Mouse (Mus musculus) forebrain, embryonic 11.5 days (tissue): ENCODE measurements around the gene Ptbp1. TPM values are rescaled to one million over a fixed set of nuclear protein-coding genes. Genes with fewer than 3 reads are reported as not detected.
A peak's percentile ranks its signal among the peaks of the same experiment; 100 is the strongest.

ENCODE experiments used
- ATAC-seq: fragments of 200-750 bp; cut with Nextera tagmentation; replicated peaks from 2 replicates; pipeline ENCODE4 v1.8.0; 2017; ENCODE audit warnings: moderate TSS enrichment; ENCODE audit not compliant: low FRiP score
- DNase-seq: peaks from one replicate; pipeline ENCODE4 v3.0.0-alpha.2; 2017; ENCODE audit warnings: low spot score
- H3K27ac ChIP-seq: fragments of 300-500 bp; sonication (generic); 2 replicates; pipeline ENCODE4 v1.5.1; 2014; ENCODE audit warnings: low read depth, low read length
- H3K27me3 ChIP-seq: fragments of 300-500 bp; sonication (generic); 2 replicates; pipeline ENCODE4 v1.6.1; 2014; ENCODE audit warnings: mild to moderate bottlenecking, low read length, mixed read lengths; ENCODE audit not compliant: control insufficient read depth, insufficient read depth
- H3K36me3 ChIP-seq: fragments of 300-500 bp; sonication (generic); 2 replicates; pipeline ENCODE4 v1.6.1; 2014; ENCODE audit warnings: mild to moderate bottlenecking, low read length, moderate library complexity, mixed read lengths; ENCODE audit not compliant: control insufficient read depth, insufficient read depth
- H3K4me1 ChIP-seq: fragments of 300-500 bp; sonication (generic); replicated peaks from 2 replicates; pipeline ENCODE4 v1.6.1; 2014; ENCODE audit warnings: low read length, mixed read lengths; ENCODE audit not compliant: control insufficient read depth, insufficient read depth
- H3K4me2 ChIP-seq: fragments of 300-500 bp; sonication (generic); 2 replicates; pipeline ENCODE4 v1.6.1; 2014; ENCODE audit warnings: low read depth, mild to moderate bottlenecking, low read length, moderate library complexity, mixed read lengths; ENCODE audit not compliant: severe bottlenecking
- H3K4me3 ChIP-seq: fragments of 300-500 bp; sonication (generic); 2 replicates; pipeline ENCODE4 v1.5.1; 2014; ENCODE audit warnings: low read depth, low read length
- H3K9ac ChIP-seq: fragments of 300-500 bp; sonication (generic); 2 replicates; pipeline ENCODE4 v1.6.1; 2014; ENCODE audit warnings: low read length
- H3K9me3 ChIP-seq: fragments of 300-500 bp; sonication (generic); 2 replicates; pipeline ENCODE4 v1.6.1; 2016; ENCODE audit warnings: low read length, mixed read lengths; ENCODE audit not compliant: control insufficient read depth
- WGBS: fragments of 180-500 bp; shearing (Covaris S2); extraction: QIAGEN DNeasy Blood & Tissue Kit; methylation state at CpG from one replicate; pipeline ENCODE4 v1.1.7; 2014; 5-methylcytosine and 5-hydroxymethylcytosine counted together
- polyA plus RNA-seq: library from polyadenylated mRNA; unstranded; fragments of >200 nt; fragmentation: Nextera tagmentation; extraction: Ambion mirVana; gene quantifications from 2 replicates; pipeline ENCODE4 v1.2.1, GENCODE M21; 2014

Ptbp1 gene
- polyA plus RNA-seq, 1 experiment from 2014 or later, result 295 TPM

DNA sequence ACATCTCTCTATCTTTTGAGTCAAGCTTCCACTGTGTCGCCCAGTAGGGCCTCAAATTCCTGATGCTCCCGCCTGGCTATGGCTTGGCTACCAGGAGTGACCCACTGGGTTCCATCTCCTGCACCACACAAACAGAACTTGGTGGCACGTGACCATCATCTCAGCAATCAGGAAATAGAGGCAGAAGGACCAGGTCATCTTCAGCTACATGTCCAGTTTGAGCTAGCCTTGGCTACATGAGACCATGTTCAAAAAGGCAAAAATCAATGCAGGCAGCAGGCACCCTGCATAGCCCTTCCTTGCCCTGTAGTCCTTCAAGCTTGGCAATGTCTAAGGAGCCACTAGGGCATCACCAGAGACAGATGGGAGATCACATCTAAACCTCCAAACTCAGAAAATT is 14.1 kb upstream of the Ptbp1 start:
- Histone ChIP-seq H3K9ac (no peak overlapping the region), H3K9me3 (no peaks in the 10 kb centered on the region), H3K4me1 (peaks cover 6% of the 10 kb centered on the region; the same call in 1 of the 2 replicates), H3K36me3 (no peaks in the 10 kb centered on the region), H3K27ac (peak overlapping the region; percentile 74), H3K4me2 (no peak overlapping the region), H3K4me3 (no peak overlapping the region), H3K27me3 (no peaks in the 10 kb centered on the region)
- WGBS, result 94% methylated on average over 3 of the region's 3 CpGs
- DNase-seq (no peak), ATAC-seq (no peak)

DNA sequence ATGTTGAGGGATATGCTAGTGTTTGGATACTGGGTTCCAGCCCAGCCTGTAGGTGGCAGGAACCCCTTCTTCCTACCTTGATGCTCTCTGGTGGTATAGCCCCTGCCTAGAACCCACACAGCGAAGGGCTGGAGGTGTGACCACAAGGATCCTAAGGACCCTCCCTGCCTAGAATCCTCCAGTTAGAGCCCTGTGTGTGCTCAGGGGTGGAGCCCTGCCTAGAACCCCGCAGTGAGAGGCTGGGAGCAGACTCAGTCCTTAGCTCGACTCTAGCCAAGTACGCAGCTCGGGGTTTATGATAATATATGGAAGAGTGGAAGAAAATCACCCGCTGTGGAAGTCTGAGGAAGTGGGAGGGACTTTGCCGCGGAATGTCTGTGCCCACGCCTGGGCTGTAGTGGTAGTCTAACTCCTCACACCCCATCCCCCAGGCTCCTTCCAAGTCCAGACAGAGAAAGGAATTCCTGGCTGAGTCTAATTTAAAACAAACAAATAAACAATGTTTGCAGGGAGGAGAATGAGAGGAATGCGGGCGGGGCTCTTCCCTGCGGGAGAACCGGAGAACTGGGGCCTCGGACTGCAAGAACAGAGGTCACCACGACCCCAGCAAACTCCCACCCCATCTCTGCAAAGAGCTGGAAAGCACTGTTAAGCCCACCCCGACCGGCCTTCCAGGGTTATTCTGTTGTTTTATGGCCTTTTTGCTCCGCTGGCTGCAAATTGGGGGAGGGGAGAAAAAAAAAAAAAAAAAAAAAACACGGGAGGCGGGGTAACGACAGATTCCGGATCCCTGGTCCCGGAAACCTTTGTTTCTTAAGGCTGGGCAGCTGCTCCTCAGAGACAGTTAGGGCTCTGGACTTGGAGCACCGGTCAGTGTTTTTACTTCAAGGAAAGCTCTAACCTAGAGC is 13.3 kb upstream of the Ptbp1 start:
- Histone ChIP-seq H3K4me1 (peaks cover 6% of the 10 kb centered on the region; the same call in 1 of the 2 replicates), H3K4me3 (peak overlapping the region; percentile 28), H3K4me2 (peak overlapping the region; percentile 64), H3K27me3 (no peaks in the 10 kb centered on the region), H3K36me3 (no peaks in the 10 kb centered on the region), H3K9me3 (no peaks in the 10 kb centered on the region), H3K27ac (peak overlapping the region; percentile 74), H3K9ac (peak overlapping the region; percentile 64)
- DNase-seq, result peak; percentile 74
- peak; percentile 88 for ATAC-seq
- under 1% methylated on average over 24 of the region's 24 CpGs for WGBS

DNA sequence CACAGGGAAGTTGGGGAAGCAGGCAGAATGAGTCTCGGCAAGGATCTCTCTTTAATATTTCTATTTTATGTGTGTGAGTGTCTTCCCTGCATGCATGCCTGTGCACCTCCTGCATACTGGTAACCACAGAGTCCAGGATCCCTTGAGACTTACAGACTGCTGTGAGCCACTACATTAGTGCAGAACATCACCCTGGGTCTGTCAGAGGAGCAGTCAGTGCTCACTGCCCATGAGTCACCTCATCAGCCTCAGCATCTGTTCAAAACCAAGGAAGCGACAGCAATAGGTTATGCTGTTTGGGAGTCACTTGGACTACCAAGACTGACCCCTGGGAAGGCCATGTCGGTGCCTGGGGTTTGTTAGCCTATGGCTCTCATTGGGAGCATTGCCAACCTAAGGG is 11.9 kb upstream of the Ptbp1 start:
- DNase-seq (no peak), ATAC-seq (no peak)
- Histone ChIP-seq H3K4me1 (peaks cover 6% of the 10 kb centered on the region; the same call in 1 of the 2 replicates), H3K9ac (no peak overlapping the region), H3K27ac (no peak overlapping the region), H3K9me3 (no peaks in the 10 kb centered on the region), H3K27me3 (no peaks in the 10 kb centered on the region), H3K4me3 (no peak overlapping the region), H3K4me2 (no peak overlapping the region), H3K36me3 (no peaks in the 10 kb centered on the region)
- 73% methylated on average over 3 of the region's 3 CpGs for WGBS

DNA sequence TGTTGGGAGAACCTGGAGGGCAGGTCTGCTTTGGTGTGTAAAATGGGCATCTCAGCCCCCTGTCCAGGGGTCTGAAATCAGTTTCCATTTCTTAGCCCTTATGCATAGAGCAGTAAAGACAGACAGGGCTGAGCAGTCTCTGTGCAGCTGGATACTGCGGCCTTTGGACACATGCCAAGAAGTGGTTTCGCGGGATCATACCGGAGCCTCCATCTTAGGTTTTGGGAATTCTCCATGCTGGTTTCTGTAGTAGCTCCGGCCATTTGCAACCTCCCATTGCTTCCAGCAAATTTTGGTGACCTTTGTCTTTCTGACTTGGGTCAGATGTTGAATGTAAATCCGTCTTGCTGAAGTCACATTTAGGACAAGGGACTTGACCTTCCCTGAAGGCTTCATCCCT is 10.8 kb upstream of the Ptbp1 start:
- no peaks in the 10 kb centered on the region for H3K36me3 ChIP-seq
- ATAC-seq (no peak), DNase-seq (no peak)
- 82% methylated on average over 6 of the region's 6 CpGs for WGBS
- H3K27ac ChIP-seq, result no peak overlapping the region
- H3K4me3 ChIP-seq, result no peak overlapping the region
- H3K4me1 ChIP-seq, result peaks cover 6% of the 10 kb centered on the region; the same call in 1 of the 2 replicates
- H3K4me2 ChIP-seq, result no peak overlapping the region
- no peaks in the 10 kb centered on the region for H3K9me3 ChIP-seq
- no peak overlapping the region for H3K9ac ChIP-seq
- no peaks in the 10 kb centered on the region for H3K27me3 ChIP-seq

DNA sequence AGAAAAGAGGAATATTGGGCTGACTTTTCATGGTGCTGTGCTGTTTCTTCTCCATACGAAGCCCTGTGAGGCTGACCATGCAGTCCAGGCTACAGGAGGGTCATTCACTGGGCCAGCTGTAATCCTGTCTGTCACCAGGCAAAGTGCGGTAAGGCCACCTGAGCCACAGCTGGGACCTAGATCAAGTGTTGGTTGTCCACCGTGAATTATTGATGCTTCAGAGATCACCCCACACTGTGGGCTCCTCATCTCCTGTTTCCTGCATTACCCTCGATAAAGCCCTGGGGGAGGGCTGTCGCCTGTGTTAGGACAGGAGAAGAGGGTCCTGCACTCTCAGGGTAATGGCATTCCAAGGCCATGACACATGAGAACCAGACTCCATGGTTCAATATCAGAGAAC is 7.7 kb upstream of the Ptbp1 start:
- H3K27me3 ChIP-seq, result no peaks in the 10 kb centered on the region
- no peak overlapping the region for H3K4me3 ChIP-seq
- no peaks in the 10 kb centered on the region for H3K36me3 ChIP-seq
- H3K27ac ChIP-seq, result no peak overlapping the region
- no peaks in the 10 kb centered on the region for H3K9me3 ChIP-seq
- peaks cover under 1% of the 10 kb centered on the region for H3K4me1 ChIP-seq
- no peak overlapping the region for H3K4me2 ChIP-seq
- ATAC-seq (no peak), DNase-seq (no peak)
- H3K9ac ChIP-seq, result no peak overlapping the region
- 73% methylated on average over 5 of the region's 5 CpGs for WGBS

GRCm38 (mm10) chr10:79849941-79850628 is 4.1 kb upstream of the Ptbp1 start:
- H3K9ac ChIP-seq, result no peak overlapping the region
- H3K36me3 ChIP-seq, result no peaks in the 10 kb centered on the region
- H3K27me3 ChIP-seq, result no peaks in the 10 kb centered on the region
- no peak for ATAC-seq
- no peak overlapping the region for H3K27ac ChIP-seq
- no peak overlapping the region for H3K4me2 ChIP-seq
- no peaks in the 10 kb centered on the region for H3K9me3 ChIP-seq
- WGBS, result 94% methylated on average over 8 of the region's 8 CpGs
- no peak overlapping the region for H3K4me3 ChIP-seq
- peaks cover 16% of the 10 kb centered on the region for H3K4me1 ChIP-seq
- DNase-seq, result no peak

DNA sequence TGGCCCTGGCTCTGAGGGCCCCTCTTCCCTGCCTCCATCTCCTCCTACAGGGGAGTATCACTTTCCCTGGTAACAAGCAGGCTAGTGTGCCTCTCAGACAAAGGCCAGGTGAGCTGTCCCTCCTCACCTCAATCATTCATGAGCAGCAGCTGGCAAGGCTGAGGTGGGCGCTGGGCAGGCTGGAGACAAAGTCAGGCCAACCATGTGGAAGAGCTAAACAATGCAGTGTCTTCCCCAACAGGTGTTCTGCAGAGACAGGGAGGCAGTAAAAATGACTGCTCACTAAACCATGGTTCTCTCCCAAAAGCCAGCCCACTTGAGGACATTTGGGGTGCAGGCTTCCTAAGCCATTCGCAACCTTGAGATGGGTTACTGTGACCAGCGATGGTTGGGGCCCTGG is 2.6 kb upstream of the Ptbp1 start:
- Histone ChIP-seq H3K4me2 (peak overlapping the region; percentile 87; the same call in 1 of the 2 replicates), H3K27ac (peak overlapping the region; percentile 100; the same call in 1 of the 2 replicates), H3K9me3 (no peaks in the 10 kb centered on the region), H3K4me3 (no peak overlapping the region), H3K9ac (peak overlapping the region; percentile 83), H3K36me3 (no peaks in the 10 kb centered on the region), H3K4me1 (peaks cover 22% of the 10 kb centered on the region), H3K27me3 (no peaks in the 10 kb centered on the region)
- ATAC-seq (no peak), DNase-seq (no peak)
- 92% methylated on average over 3 of the region's 3 CpGs for WGBS

DNA sequence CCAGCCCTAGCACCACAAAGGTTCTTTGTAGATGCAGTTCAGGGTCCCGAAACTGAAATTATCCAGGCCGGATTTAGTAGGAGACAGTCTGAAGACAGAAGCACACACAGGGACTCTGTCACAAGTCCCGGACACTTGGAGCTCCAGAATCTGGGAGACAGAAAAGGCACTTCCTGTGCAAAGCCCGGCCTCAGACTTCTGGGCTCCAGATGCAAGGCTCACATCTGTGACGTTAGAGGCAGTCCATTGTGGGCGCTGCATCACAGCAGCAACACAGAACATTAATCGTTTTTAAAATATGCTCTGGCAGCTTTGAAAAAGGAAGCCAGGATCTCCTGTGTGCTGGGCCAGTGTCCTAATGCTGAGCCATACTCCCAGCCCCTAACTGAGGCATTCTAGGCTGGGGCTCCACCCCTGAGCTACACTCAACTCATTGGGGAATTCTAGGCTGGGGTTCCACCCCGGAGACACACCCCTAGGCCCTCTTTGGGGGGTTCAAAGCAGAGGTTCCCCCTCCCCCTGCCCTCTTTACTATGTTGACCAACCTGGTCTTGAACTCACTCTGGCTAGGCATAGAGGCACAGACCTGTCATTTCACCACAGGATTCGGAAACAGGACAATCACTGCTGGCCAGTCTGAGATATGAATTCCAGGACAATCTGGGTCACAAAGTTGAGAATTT is 2.0 kb upstream of the Ptbp1 start:
- Histone ChIP-seq H3K27ac (peak overlapping the region; percentile 100), H3K9me3 (no peaks in the 10 kb centered on the region), H3K27me3 (no peaks in the 10 kb centered on the region), H3K4me2 (peak overlapping the region; percentile 87), H3K4me3 (peak overlapping the region; percentile 98; the same call in 1 of the 2 replicates), H3K4me1 (peaks cover 28% of the 10 kb centered on the region), H3K9ac (peak overlapping the region; percentile 83), H3K36me3 (no peaks in the 10 kb centered on the region; the same call in 1 of the 2 replicates)
- ATAC-seq (no peak), DNase-seq (no peak)
- 74% methylated on average over 9 of the region's 9 CpGs for WGBS
